Mouse (Mus musculus): ENCODE measurements around the gene Ppil2. TPM values are rescaled to one million over a fixed set of nuclear protein-coding genes. Genes with fewer than 3 reads are reported as not detected.

The Ppil2 gene
- total and polyA plus RNA-seq, 2 experiments from 2014 or later, result 59.9 to 63.8 TPM

DNA sequence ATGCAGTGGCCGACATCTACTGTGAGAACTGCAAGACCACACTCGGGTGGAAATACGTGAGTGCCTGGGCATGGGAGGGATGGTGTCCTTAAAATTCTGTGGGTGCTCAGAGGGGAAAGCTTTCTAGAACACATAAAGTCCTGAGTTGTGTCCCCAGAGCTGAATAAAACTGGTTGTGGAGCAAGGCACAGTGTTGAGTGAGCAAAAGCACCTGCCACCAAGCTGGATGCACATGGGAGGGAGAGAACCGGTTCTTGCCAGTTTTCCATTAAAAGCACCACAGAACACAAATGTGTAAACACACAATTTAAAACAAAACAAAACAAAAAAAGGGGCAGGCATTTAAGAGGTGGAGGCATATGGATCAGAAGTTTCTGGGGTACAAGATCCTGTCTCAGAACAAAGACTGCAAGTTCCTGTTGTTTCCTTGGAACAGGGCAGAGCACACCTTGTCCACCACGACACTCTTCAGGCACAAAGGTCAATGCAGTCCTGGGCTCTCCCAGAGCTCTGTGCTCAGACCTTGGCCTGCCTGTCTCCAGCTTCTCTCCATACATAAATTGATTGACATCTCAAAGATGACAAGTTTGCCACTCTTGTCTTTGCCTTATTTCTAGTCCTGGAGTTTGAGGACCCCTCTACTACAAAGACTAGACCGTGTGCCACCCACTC, 28.8 kb downstream of the Ppil2 start:
- Histone ChIP-seq H3K9me3 (replicated peaks; ENCODE audit: control insufficient read depth, low read length) (no peaks in the 10 kb centered on the region), H3K36me3 (replicated peaks; ENCODE audit: control insufficient read depth, insufficient read depth, low read length) (peaks cover 34% of the 10 kb centered on the region), H3K27me3 (ENCODE audit: control insufficient read depth, insufficient read depth, low read length) (no peaks in the 10 kb centered on the region), H3K9ac (replicated peaks; ENCODE audit: low read depth, low read length) (no peak overlapping the region), H3K4me3 (ENCODE audit: low read depth, low read length) (no peak overlapping the region), H3K4me2 (ENCODE audit: low read depth, low read length) (no peak overlapping the region), H3K27ac (ENCODE audit: low read depth) (no peak overlapping the region), H3K4me1 (ENCODE audit: control insufficient read depth, insufficient read depth) (0 out of 2 replicates have a peak, but pooled peaks cover 6% of the 10 kb centered on the region)
- DNase-seq (ENCODE audit: low spot score) (no peak), ATAC-seq (ENCODE audit: insufficient read depth, low read depth) (no peak)
- TF ChIP-seq EP300 (IDR thresholded peaks at IDR 0.05; ENCODE audit: low read depth), result no peak
- no peak for TF ChIP-seq CTCF (IDR thresholded peaks at IDR 0.05; ENCODE audit: low read depth)
- 70% methylated on average over 6 of the region's 6 CpGs for WGBS

- DNase-seq (ENCODE audit: low spot score) (no peak), ATAC-seq (ENCODE audit: insufficient read depth, low read depth) (no peak)
- H3K36me3 ChIP-seq (replicated peaks; ENCODE audit: control insufficient read depth, insufficient read depth, low read length), result peaks cover 6% of the 10 kb centered on the region; the same call in 1 of the 2 replicates
- H3K27me3 ChIP-seq (ENCODE audit: control insufficient read depth, insufficient read depth, low read length), result no peaks in the 10 kb centered on the region
- no peak overlapping the region for H3K9ac ChIP-seq (replicated peaks; ENCODE audit: low read depth, low read length)
- no peak overlapping the region for H3K4me2 ChIP-seq (ENCODE audit: low read depth, low read length)
- no peak overlapping the region for H3K27ac ChIP-seq (ENCODE audit: low read depth)
- WGBS, result 48% methylated on average over 7 of the region's 7 CpGs
- TF ChIP-seq EP300 (IDR thresholded peaks at IDR 0.05; ENCODE audit: low read depth) (no peak), CTCF (IDR thresholded peaks at IDR 0.05; ENCODE audit: low read depth) (no peak)
- no peaks in the 10 kb centered on the region for H3K9me3 ChIP-seq (replicated peaks; ENCODE audit: control insufficient read depth, low read length)
- H3K4me3 ChIP-seq (ENCODE audit: low read depth, low read length), result no peak overlapping the region
- H3K4me1 ChIP-seq (ENCODE audit: control insufficient read depth, insufficient read depth), result no peaks in the 10 kb centered on the region
Measured at GRCm38 (mm10) chr16:17078101-17078500, 33.0 kb downstream of the Ppil2 start.

DNA sequence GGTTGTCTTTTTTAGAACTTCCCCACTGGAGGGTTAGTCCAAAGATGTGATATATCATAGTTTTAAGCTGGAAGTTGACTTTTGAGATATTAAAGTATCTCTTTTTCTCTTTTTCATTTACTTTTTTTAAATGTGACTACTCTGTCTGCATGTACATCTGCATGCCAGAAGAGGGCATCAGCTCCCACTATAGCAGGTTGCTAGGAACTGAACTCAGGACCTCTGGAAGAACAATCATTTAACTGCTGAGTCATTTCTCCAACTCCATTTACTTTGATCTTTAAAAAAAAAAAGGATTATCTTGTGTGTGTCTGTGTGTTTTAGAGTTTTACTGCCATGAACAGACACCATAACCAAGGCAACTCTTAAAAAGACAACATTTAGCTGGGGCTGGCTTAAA, 34.2 kb downstream of the Ppil2 start:
- Histone ChIP-seq H3K27ac (ENCODE audit: low read depth) (no peak overlapping the region), H3K9me3 (replicated peaks; ENCODE audit: control insufficient read depth, low read length) (no peaks in the 10 kb centered on the region), H3K4me1 (ENCODE audit: control insufficient read depth, insufficient read depth) (no peaks in the 10 kb centered on the region), H3K4me3 (ENCODE audit: low read depth, low read length) (no peak overlapping the region), H3K36me3 (replicated peaks; ENCODE audit: control insufficient read depth, insufficient read depth, low read length) (no peaks in the 10 kb centered on the region), H3K27me3 (ENCODE audit: control insufficient read depth, insufficient read depth, low read length) (no peaks in the 10 kb centered on the region), H3K9ac (replicated peaks; ENCODE audit: low read depth, low read length) (no peak overlapping the region), H3K4me2 (ENCODE audit: low read depth, low read length) (no peak overlapping the region)
- DNase-seq (ENCODE audit: low spot score), result no peak
- no peak for ATAC-seq (ENCODE audit: insufficient read depth, low read depth)
- no peak for TF ChIP-seq CTCF (IDR thresholded peaks at IDR 0.05; ENCODE audit: low read depth)
- no peak for TF ChIP-seq EP300 (IDR thresholded peaks at IDR 0.05; ENCODE audit: low read depth)

GRCm38 (mm10) chr16:17076301-17076700, 34.8 kb downstream of the Ppil2 start:
- no peak for ATAC-seq (ENCODE audit: insufficient read depth, low read depth)
- no peak overlapping the region for H3K4me3 ChIP-seq (ENCODE audit: low read depth, low read length)
- no peaks in the 10 kb centered on the region for H3K9me3 ChIP-seq (replicated peaks; ENCODE audit: control insufficient read depth, low read length)
- 90% methylated on average over 2 of the region's 2 CpGs for WGBS
- no peak overlapping the region for H3K27ac ChIP-seq (ENCODE audit: low read depth)
- DNase-seq (ENCODE audit: low spot score), result no peak
- H3K4me1 ChIP-seq (ENCODE audit: control insufficient read depth, insufficient read depth), result no peaks in the 10 kb centered on the region
- no peak overlapping the region for H3K9ac ChIP-seq (replicated peaks; ENCODE audit: low read depth, low read length)
- no peaks in the 10 kb centered on the region for H3K36me3 ChIP-seq (replicated peaks; ENCODE audit: control insufficient read depth, insufficient read depth, low read length)
- TF ChIP-seq CTCF (IDR thresholded peaks at IDR 0.05; ENCODE audit: low read depth) (peak; percentile 13; the same call in 1 of the 2 replicates), EP300 (IDR thresholded peaks at IDR 0.05; ENCODE audit: low read depth) (no peak)
- no peaks in the 10 kb centered on the region for H3K27me3 ChIP-seq (ENCODE audit: control insufficient read depth, insufficient read depth, low read length)
- no peak overlapping the region for H3K4me2 ChIP-seq (ENCODE audit: low read depth, low read length)

GRCm38 (mm10) chr16:17073000-17073399, 38.1 kb downstream of the Ppil2 start:
- Histone ChIP-seq H3K4me2 (ENCODE audit: low read depth, low read length) (no peak overlapping the region), H3K4me1 (ENCODE audit: control insufficient read depth, insufficient read depth) (peaks cover 3% of the 10 kb centered on the region; the same call in 1 of the 2 replicates), H3K36me3 (replicated peaks; ENCODE audit: control insufficient read depth, insufficient read depth, low read length) (no peaks in the 10 kb centered on the region), H3K4me3 (ENCODE audit: low read depth, low read length) (no peak overlapping the region), H3K9me3 (replicated peaks; ENCODE audit: control insufficient read depth, low read length) (no peaks in the 10 kb centered on the region), H3K27ac (ENCODE audit: low read depth) (no peak overlapping the region), H3K27me3 (ENCODE audit: control insufficient read depth, insufficient read depth, low read length) (no peaks in the 10 kb centered on the region), H3K9ac (replicated peaks; ENCODE audit: low read depth, low read length) (no peak overlapping the region)
- no peak for DNase-seq (ENCODE audit: low spot score)
- no peak for TF ChIP-seq EP300 (IDR thresholded peaks at IDR 0.05; ENCODE audit: low read depth)
- no peak for TF ChIP-seq CTCF (IDR thresholded peaks at IDR 0.05; ENCODE audit: low read depth)
- WGBS, result 84% methylated on average over 7 of the region's 7 CpGs
- ATAC-seq (ENCODE audit: insufficient read depth, low read depth), result no peak

- Histone ChIP-seq H3K9me3 (replicated peaks; ENCODE audit: control insufficient read depth, low read length) (no peaks in the 10 kb centered on the region), H3K4me3 (ENCODE audit: low read depth, low read length) (peak overlapping the region; percentile 81), H3K4me1 (ENCODE audit: control insufficient read depth, insufficient read depth) (peaks cover 3% of the 10 kb centered on the region; the same call in 1 of the 2 replicates), H3K36me3 (replicated peaks; ENCODE audit: control insufficient read depth, insufficient read depth, low read length) (no peaks in the 10 kb centered on the region), H3K27ac (ENCODE audit: low read depth) (no peak overlapping the region), H3K27me3 (ENCODE audit: control insufficient read depth, insufficient read depth, low read length) (no peaks in the 10 kb centered on the region), H3K9ac (replicated peaks; ENCODE audit: low read depth, low read length) (no peak overlapping the region), H3K4me2 (ENCODE audit: low read depth, low read length) (peak overlapping the region; percentile 97)
- TF ChIP-seq EP300 (IDR thresholded peaks at IDR 0.05; ENCODE audit: low read depth) (no peak), CTCF (IDR thresholded peaks at IDR 0.05; ENCODE audit: low read depth) (no peak)
- DNase-seq (ENCODE audit: low spot score) (no peak), ATAC-seq (ENCODE audit: insufficient read depth, low read depth) (no peak)
- 48% methylated on average over 6 of the region's 6 CpGs for WGBS
Measured at GRCm38 (mm10) chr16:17070716-17071115, 40.3 kb downstream of the Ppil2 start.
